Mouse (Mus musculus) intestine, embryonic 14.5 days (tissue): ENCODE data around the gene Insig1. TPM values are rescaled to one million over a fixed set of nuclear protein-coding genes. Genes with fewer than 3 reads are reported as not detected.
A peak's percentile ranks its signal among the peaks of the same experiment; 100 is the strongest.

Experiments
- ATAC-seq: fragments of 200-750 bp; cut with Nextera tagmentation; replicated peaks from 2 replicates; pipeline ENCODE4 v1.8.0; 2017; ENCODE audit warnings: low read depth, moderate number of reproducible peaks, moderate TSS enrichment, moderate library complexity; ENCODE audit not compliant: low FRiP score, low TSS enrichment
- DNase-seq: peaks from one replicate; pipeline ENCODE4 v3.0.0-alpha.2; 2018; ENCODE audit warnings: low spot score
- H3K27ac ChIP-seq: fragments of 300-500 bp; sonication (generic); 2 replicates; pipeline ENCODE4 v1.5.1; 2014; ENCODE audit warnings: low read depth, mild to moderate bottlenecking, control low read depth
- H3K27me3 ChIP-seq: fragments of 300-500 bp; sonication (generic); replicated peaks from 2 replicates; pipeline ENCODE4 v1.6.1; 2014; ENCODE audit warnings: low read length, control low read depth; ENCODE audit not compliant: control insufficient read depth, insufficient read depth
- H3K36me3 ChIP-seq: fragments of 300-500 bp; sonication (generic); 2 replicates; pipeline ENCODE4 v1.6.1; 2014; ENCODE audit warnings: low read length, control low read depth; ENCODE audit not compliant: control insufficient read depth, insufficient read depth
- H3K4me1 ChIP-seq: fragments of 300-500 bp; sonication (generic); replicated peaks from 2 replicates; pipeline ENCODE4 v1.6.1; 2014; ENCODE audit warnings: low read length, control low read depth, mixed read lengths; ENCODE audit not compliant: control insufficient read depth, insufficient read depth
- H3K4me2 ChIP-seq: fragments of 300-500 bp; sonication (generic); 2 replicates; pipeline ENCODE4 v1.6.1; 2014; ENCODE audit warnings: low read length
- H3K4me3 ChIP-seq: fragments of 300-500 bp; sonication (generic); 2 replicates; pipeline ENCODE4 v1.5.1; 2014; ENCODE audit warnings: low read depth, low read length, control low read depth, mixed read lengths
- H3K9ac ChIP-seq: fragments of 300-500 bp; sonication (generic); 2 replicates; pipeline ENCODE4 v1.6.1; 2014; ENCODE audit warnings: mild to moderate bottlenecking, low read length
- H3K9me3 ChIP-seq: fragments of 300-500 bp; sonication (generic); 2 replicates; pipeline ENCODE4 v1.6.1; 2016; ENCODE audit warnings: low read length, control low read depth; ENCODE audit not compliant: control insufficient read depth
- WGBS: fragments of 180-500 bp; shearing (Covaris S2); extraction: QIAGEN DNeasy Blood & Tissue Kit; methylation state at CpG from one replicate; pipeline ENCODE4 v1.1.7; 2014; 5-methylcytosine and 5-hydroxymethylcytosine counted together
- polyA plus RNA-seq: library from polyadenylated mRNA; unstranded; fragments of >200 nt; fragmentation: Nextera tagmentation; extraction: Ambion mirVana; gene quantifications from 2 replicates; pipeline ENCODE4 v1.2.1, GENCODE M21; 2014

The Insig1 gene
- 119 and 158 TPM in 2 replicates for polyA plus RNA-seq

GRCm38 (mm10) chr5:28070828-28071455 is at the start of gene Insig1:
Gene Insig1 (plus strand): TSS chr5:28071363.
- peak within 1 kb of the TSS; percentile 93 for H3K4me3 ChIP-seq
- no peaks in the 10 kb centered on the region for H3K9me3 ChIP-seq
- H3K9ac ChIP-seq: peak within 1 kb of the TSS; percentile 81
- 0% methylated on average over 51 of the region's 64 CpGs for WGBS
- peaks cover 30% of the 10 kb centered on the region for H3K36me3 ChIP-seq
- peak within 1 kb of the TSS; percentile 72 for H3K4me2 ChIP-seq
- ATAC-seq (peak; percentile 97), DNase-seq (peak; percentile 97)
- H3K27me3 ChIP-seq: no peaks in the 10 kb centered on the region
- H3K4me1 ChIP-seq: peaks cover 22% of the 10 kb centered on the region
- H3K27ac ChIP-seq: peak within 1 kb of the TSS; percentile 90

- no peak overlapping the region for H3K9ac ChIP-seq
- H3K4me3 ChIP-seq: no peak overlapping the region
- ATAC-seq (no peak), DNase-seq (no peak)
- H3K4me2 ChIP-seq: no peak overlapping the region
- H3K4me1 ChIP-seq: no peaks in the 10 kb centered on the region
- H3K27me3 ChIP-seq: no peaks in the 10 kb centered on the region
- 29% methylated on average over 2 of the region's 2 CpGs for WGBS
- H3K36me3 ChIP-seq: no peaks in the 10 kb centered on the region
- no peak overlapping the region for H3K27ac ChIP-seq
- no peaks in the 10 kb centered on the region for H3K9me3 ChIP-seq
These were observed 47.7 kb upstream of the Insig1 start for GRCm38 (mm10) chr5:28023452-28023851.

GRCm38 (mm10) chr5:28031577-28032236 is 39.5 kb upstream of the Insig1 start:
- Histone ChIP-seq H3K36me3 (no peaks in the 10 kb centered on the region), H3K9me3 (no peaks in the 10 kb centered on the region), H3K4me2 (no peak overlapping the region), H3K4me1 (no peaks in the 10 kb centered on the region), H3K9ac (no peak overlapping the region), H3K27ac (no peak overlapping the region), H3K4me3 (no peak overlapping the region), H3K27me3 (no peaks in the 10 kb centered on the region)
- DNase-seq: no peak
- no peak for ATAC-seq
- 80% methylated on average over 3 of the region's 3 CpGs for WGBS

- no peak for ATAC-seq
- Histone ChIP-seq H3K4me3 (no peak overlapping the region), H3K27ac (no peak overlapping the region), H3K36me3 (no peaks in the 10 kb centered on the region), H3K27me3 (no peaks in the 10 kb centered on the region), H3K9ac (no peak overlapping the region), H3K4me1 (peaks cover 11% of the 10 kb centered on the region), H3K4me2 (no peak overlapping the region), H3K9me3 (no peaks in the 10 kb centered on the region)
- no peak for DNase-seq
- WGBS: 84% methylated on average over 10 of the region's 10 CpGs
These were observed 38.3 kb upstream of the Insig1 start for GRCm38 (mm10) chr5:28032866-28033265.

GRCm38 (mm10) chr5:28033281-28033680 is 37.9 kb upstream of the Insig1 start:
- 86% methylated on average over 5 of the region's 5 CpGs for WGBS
- Histone ChIP-seq H3K36me3 (no peaks in the 10 kb centered on the region), H3K4me2 (no peak overlapping the region), H3K9me3 (no peaks in the 10 kb centered on the region), H3K27ac (no peak overlapping the region), H3K27me3 (no peaks in the 10 kb centered on the region), H3K9ac (no peak overlapping the region), H3K4me1 (peaks cover 15% of the 10 kb centered on the region), H3K4me3 (no peak overlapping the region)
- DNase-seq: no peak
- ATAC-seq: no peak

- 84% methylated on average over 5 of the region's 5 CpGs for WGBS
These were observed 37.3 kb upstream of the Insig1 start for GRCm38 (mm10) chr5:28033826-28034225.

GRCm38 (mm10) chr5:28036011-28036410 is 35.2 kb upstream of the Insig1 start:
- no peak overlapping the region for H3K9ac ChIP-seq
- WGBS: 83% methylated on average over 1 of the region's 1 CpGs
- no peak overlapping the region for H3K27ac ChIP-seq
- no peaks in the 10 kb centered on the region for H3K36me3 ChIP-seq
- no peak overlapping the region for H3K4me3 ChIP-seq
- ATAC-seq (no peak), DNase-seq (no peak)
- no peaks in the 10 kb centered on the region for H3K27me3 ChIP-seq
- no peak overlapping the region for H3K4me2 ChIP-seq
- peaks cover 15% of the 10 kb centered on the region for H3K4me1 ChIP-seq
- H3K9me3 ChIP-seq: no peaks in the 10 kb centered on the region

More at GRCm38 (mm10) chr5:28033826-28034225, 37.3 kb upstream of the Insig1 start:
- H3K4me3 ChIP-seq: no peak overlapping the region
- no peak for DNase-seq
- H3K4me1 ChIP-seq: peaks cover 15% of the 10 kb centered on the region
- no peak overlapping the region for H3K9ac ChIP-seq
- ATAC-seq: no peak
- H3K4me2 ChIP-seq: no peak overlapping the region
- no peak overlapping the region for H3K27ac ChIP-seq
- no peaks in the 10 kb centered on the region for H3K27me3 ChIP-seq
- H3K36me3 ChIP-seq: no peaks in the 10 kb centered on the region
- H3K9me3 ChIP-seq: no peaks in the 10 kb centered on the region

GRCm38 (mm10) chr5:28036518-28036917 is 34.6 kb upstream of the Insig1 start:
- no peak for ATAC-seq
- H3K36me3 ChIP-seq: no peaks in the 10 kb centered on the region
- no peak overlapping the region for H3K4me2 ChIP-seq
- H3K9me3 ChIP-seq: no peaks in the 10 kb centered on the region
- H3K27me3 ChIP-seq: no peaks in the 10 kb centered on the region
- WGBS: 82% methylated on average over 1 of the region's 1 CpGs
- H3K4me1 ChIP-seq: peaks cover 15% of the 10 kb centered on the region
- no peak overlapping the region for H3K4me3 ChIP-seq
- H3K9ac ChIP-seq: no peak overlapping the region
- no peak for DNase-seq
- no peak overlapping the region for H3K27ac ChIP-seq

GRCm38 (mm10) chr5:28037172-28037591 is 34.0 kb upstream of the Insig1 start:
- H3K9me3 ChIP-seq: no peaks in the 10 kb centered on the region
- no peak for DNase-seq
- no peak for ATAC-seq
- H3K4me1 ChIP-seq: peaks cover 15% of the 10 kb centered on the region
- H3K9ac ChIP-seq: no peak overlapping the region
- no peak overlapping the region for H3K4me3 ChIP-seq
- no peaks in the 10 kb centered on the region for H3K36me3 ChIP-seq
- H3K27me3 ChIP-seq: no peaks in the 10 kb centered on the region
- H3K4me2 ChIP-seq: no peak overlapping the region
- no peak overlapping the region for H3K27ac ChIP-seq
- 7% methylated on average over 3 of the region's 3 CpGs for WGBS
